Mouse (Mus musculus) hindbrain, embryonic 16.5 days (tissue): Measurements from ENCODE around the gene Smyd2. TPM values are rescaled to one million over a fixed set of nuclear protein-coding genes. Genes with fewer than 3 reads are reported as not detected.

Experiments used
- ATAC-seq: fragments of 200-750 bp; cut with Nextera tagmentation; 2 replicates; pipeline ENCODE4 v1.8.0; 2017; ENCODE audit warnings: moderate TSS enrichment, moderate library complexity
- H3K27ac ChIP-seq: fragments of 300-500 bp; sonication (generic); 2 replicates; pipeline ENCODE4 v1.5.1; 2014; ENCODE audit warnings: low read depth, mild to moderate bottlenecking, control low read depth, low read length, moderate library complexity
- H3K27me3 ChIP-seq: fragments of 300-500 bp; sonication (generic); replicated peaks from 2 replicates; pipeline ENCODE4 v1.6.1; 2014; ENCODE audit warnings: low read length; ENCODE audit not compliant: control insufficient read depth, insufficient read depth
- H3K36me3 ChIP-seq: fragments of 300-500 bp; sonication (generic); 2 replicates; pipeline ENCODE4 v1.6.1; 2014; ENCODE audit warnings: mild to moderate bottlenecking, low read length, moderate library complexity, mixed read lengths; ENCODE audit not compliant: control insufficient read depth, insufficient read depth
- H3K4me1 ChIP-seq: fragments of 300-500 bp; sonication (generic); 2 replicates; pipeline ENCODE4 v1.6.1; 2014; ENCODE audit warnings: low read depth, low read length; ENCODE audit not compliant: control insufficient read depth, insufficient read depth
- H3K4me2 ChIP-seq: fragments of 300-500 bp; sonication (generic); 2 replicates; pipeline ENCODE4 v1.6.1; 2014; ENCODE audit warnings: mild to moderate bottlenecking, low read length, control low read depth, moderate library complexity
- H3K4me3 ChIP-seq: fragments of 300-500 bp; sonication (generic); 2 replicates; pipeline ENCODE4 v1.5.1; 2014; ENCODE audit warnings: mild to moderate bottlenecking, low read length, control low read depth, moderate library complexity
- H3K9ac ChIP-seq: fragments of 300-500 bp; sonication (generic); 2 replicates; pipeline ENCODE4 v1.6.1; 2014; ENCODE audit warnings: low read depth, mild to moderate bottlenecking, control low read depth, low read length, moderate library complexity
- H3K9me3 ChIP-seq: fragments of 300-500 bp; sonication (generic); 2 replicates; pipeline ENCODE4 v1.6.1; 2014; ENCODE audit warnings: mild to moderate bottlenecking, low read length, moderate library complexity; ENCODE audit not compliant: control insufficient read depth
- WGBS: fragments of 180-500 bp; shearing (Covaris S2); extraction: QIAGEN DNeasy Blood & Tissue Kit; methylation state at CpG from one replicate; pipeline ENCODE4 v1.1.7; 2014; 5-methylcytosine and 5-hydroxymethylcytosine counted together
- polyA plus RNA-seq: library from polyadenylated mRNA; unstranded; fragments of >200 nt; fragmentation: Nextera tagmentation; extraction: Ambion mirVana; gene quantifications from 2 replicates; pipeline ENCODE4 v1.2.1, GENCODE M21; 2015

Smyd2 gene
- polyA plus RNA-seq, 1 experiment from 2014 or later: 87.8 TPM

- Histone ChIP-seq H3K9ac (no peak overlapping the region), H3K4me1 (no peaks in the 10 kb centered on the region), H3K4me2 (no peak overlapping the region), H3K4me3 (no peak overlapping the region), H3K9me3 (no peaks in the 10 kb centered on the region), H3K27ac (no peak overlapping the region), H3K36me3 (peaks cover 4% of the 10 kb centered on the region; the same call in 1 of the 2 replicates), H3K27me3 (no peaks in the 10 kb centered on the region)
- 83% methylated on average over 11 of the region's 11 CpGs for WGBS
- no peak for ATAC-seq
These were observed 72.6 kb downstream of the Smyd2 start for GRCm38 (mm10) chr1:189849550-189849949.

GRCm38 (mm10) chr1:189846319-189846718 lies 75.8 kb downstream of the Smyd2 start:
- no peak overlapping the region for H3K27ac ChIP-seq
- no peak overlapping the region for H3K4me3 ChIP-seq
- 88% methylated on average over 2 of the region's 2 CpGs for WGBS
- peaks cover 4% of the 10 kb centered on the region; the same call in 1 of the 2 replicates for H3K36me3 ChIP-seq
- ATAC-seq: no peak
- H3K4me2 ChIP-seq: no peak overlapping the region
- no peaks in the 10 kb centered on the region for H3K9me3 ChIP-seq
- H3K27me3 ChIP-seq: no peaks in the 10 kb centered on the region
- H3K9ac ChIP-seq: no peak overlapping the region
- H3K4me1 ChIP-seq: no peaks in the 10 kb centered on the region

DNA sequence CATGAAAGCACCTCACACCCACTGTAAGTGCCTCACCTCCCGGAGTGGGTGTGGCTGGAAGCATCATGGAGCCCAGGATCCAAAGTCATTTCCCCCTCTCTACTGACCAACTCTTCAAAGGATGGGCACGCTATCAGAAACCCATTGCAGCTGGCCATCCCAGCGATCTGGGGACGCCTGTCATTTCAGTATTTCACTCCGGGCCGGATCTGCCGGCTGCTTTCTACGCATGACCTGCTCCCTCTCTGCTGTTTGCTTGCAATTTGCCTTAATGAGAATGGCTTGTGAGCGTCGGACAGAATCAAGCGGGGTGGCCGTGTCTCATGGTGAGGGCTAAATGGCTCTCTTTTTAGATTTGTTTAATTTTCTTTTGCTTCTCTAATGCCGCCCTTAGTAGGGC lies 88.0 kb downstream of the Smyd2 start:
- H3K36me3 ChIP-seq: no peaks in the 10 kb centered on the region
- WGBS: 52% methylated on average over 13 of the region's 13 CpGs
- H3K9me3 ChIP-seq: no peaks in the 10 kb centered on the region
- H3K27me3 ChIP-seq: no peaks in the 10 kb centered on the region
- H3K9ac ChIP-seq: no peak overlapping the region
- H3K4me2 ChIP-seq: no peak overlapping the region
- no peak overlapping the region for H3K4me3 ChIP-seq
- peaks cover 8% of the 10 kb centered on the region for H3K4me1 ChIP-seq
- no peak for ATAC-seq
- H3K27ac ChIP-seq: no peak overlapping the region

- H3K27me3 ChIP-seq: no peaks in the 10 kb centered on the region
- no peaks in the 10 kb centered on the region for H3K36me3 ChIP-seq
- no peak overlapping the region for H3K4me3 ChIP-seq
- H3K4me2 ChIP-seq: no peak overlapping the region
- peaks cover 8% of the 10 kb centered on the region for H3K4me1 ChIP-seq
- H3K9me3 ChIP-seq: no peaks in the 10 kb centered on the region
- H3K9ac ChIP-seq: no peak overlapping the region
- H3K27ac ChIP-seq: no peak overlapping the region
- 78% methylated on average over 7 of the region's 7 CpGs for WGBS
- no peak for ATAC-seq
These were observed 88.8 kb downstream of the Smyd2 start for GRCm38 (mm10) chr1:189833351-189833750.

DNA sequence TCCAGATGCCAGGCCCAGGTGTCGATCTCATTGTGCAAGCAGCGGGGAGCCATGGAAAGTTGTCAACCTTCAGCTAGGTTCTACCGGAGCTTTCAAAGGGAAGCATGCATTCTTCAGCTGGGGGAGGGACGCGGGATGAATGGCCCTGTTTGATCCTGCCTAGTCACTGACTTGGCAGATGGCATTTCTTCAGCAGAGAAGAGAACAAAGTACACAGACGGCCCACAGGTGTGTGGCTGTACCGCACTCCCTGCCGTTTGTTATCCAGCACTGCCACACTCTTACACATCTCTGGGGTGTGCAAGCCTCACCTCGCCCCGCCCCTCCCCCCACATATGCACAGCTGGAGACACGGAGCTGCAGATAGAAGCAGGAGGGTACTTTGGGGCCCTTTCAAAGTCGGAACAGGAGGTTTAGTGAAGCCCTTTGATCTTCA lies 91.3 kb downstream of the Smyd2 start:
- H3K4me1 ChIP-seq: peaks cover 8% of the 10 kb centered on the region
- no peak; the same call in 1 of the 2 replicates for ATAC-seq
- H3K9me3 ChIP-seq: no peaks in the 10 kb centered on the region
- H3K27me3 ChIP-seq: no peaks in the 10 kb centered on the region
- H3K9ac ChIP-seq: no peak overlapping the region
- no peak overlapping the region for H3K4me3 ChIP-seq
- H3K36me3 ChIP-seq: no peaks in the 10 kb centered on the region
- no peak overlapping the region for H3K27ac ChIP-seq
- no peak overlapping the region for H3K4me2 ChIP-seq
- WGBS: 17% methylated on average over 12 of the region's 12 CpGs

Other genes with a start within 250 kb of the Smyd2 start
- gene Cenpf, start 234.3 kb downstream of the Smyd2 start, polyA plus RNA-seq: 16.1 and 17.1 TPM in 2 replicates
- 1.6 and 1.8 TPM in 2 replicates for gene Ptpn14, start 194.1 kb downstream of the Smyd2 start, polyA plus RNA-seq
- gene Prox1, start 248.4 kb upstream of the Smyd2 start, polyA plus RNA-seq: 6.1 and 6.9 TPM in 2 replicates